Mouse (Mus musculus): ENCODE data around the gene Catsperz. TPM values are rescaled to one million over a fixed set of nuclear protein-coding genes. Genes with fewer than 3 reads are reported as not detected.

Gene Catsperz
- polyA plus RNA-seq, 1 experiment from 2014 or later, result 3.9 TPM

DNA sequence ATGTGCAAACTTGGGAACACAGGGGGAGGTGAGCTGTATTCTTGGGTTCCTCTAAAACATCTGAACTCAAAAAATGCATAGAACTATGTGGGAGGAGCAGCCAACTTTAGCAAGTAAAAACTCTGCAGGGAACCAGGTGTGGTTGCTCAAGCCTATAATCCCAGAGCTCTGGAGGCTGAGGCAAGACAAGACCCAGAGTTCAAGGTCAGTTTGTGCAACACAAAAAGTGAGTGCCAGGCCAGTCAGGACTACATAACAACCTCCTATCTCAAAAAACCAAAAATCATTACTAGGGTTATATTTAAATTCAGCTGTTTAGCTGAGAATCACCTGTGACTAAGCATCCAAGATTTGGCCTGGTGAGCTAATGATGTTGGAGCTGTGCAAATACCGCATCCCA, 6.8 kb upstream of the Catsperz start:
- Histone ChIP-seq H3K9me3 (replicated peaks; ENCODE audit: control insufficient read depth, low read length) (no peaks in the 10 kb centered on the region), H3K4me2 (ENCODE audit: low read depth, low read length) (no peak overlapping the region), H3K27ac (ENCODE audit: low read length) (no peak overlapping the region), H3K4me3 (ENCODE audit: low read length) (no peak overlapping the region), H3K4me1 (ENCODE audit: control insufficient read depth, insufficient read depth, low read length) (peaks cover 10% of the 10 kb centered on the region), H3K9ac (ENCODE audit: low read length) (no peak overlapping the region), H3K27me3 (ENCODE audit: control insufficient read depth, insufficient read depth, low read length) (peaks cover 63% of the 10 kb centered on the region), H3K36me3 (ENCODE audit: control insufficient read depth, insufficient read depth) (no peaks in the 10 kb centered on the region)
- 43% methylated on average over 1 of the region's 1 CpGs for WGBS
- no peak for ATAC-seq (replicated peaks; ENCODE audit: extremely low read depth, insufficient read depth, low FRiP score)

DNA sequence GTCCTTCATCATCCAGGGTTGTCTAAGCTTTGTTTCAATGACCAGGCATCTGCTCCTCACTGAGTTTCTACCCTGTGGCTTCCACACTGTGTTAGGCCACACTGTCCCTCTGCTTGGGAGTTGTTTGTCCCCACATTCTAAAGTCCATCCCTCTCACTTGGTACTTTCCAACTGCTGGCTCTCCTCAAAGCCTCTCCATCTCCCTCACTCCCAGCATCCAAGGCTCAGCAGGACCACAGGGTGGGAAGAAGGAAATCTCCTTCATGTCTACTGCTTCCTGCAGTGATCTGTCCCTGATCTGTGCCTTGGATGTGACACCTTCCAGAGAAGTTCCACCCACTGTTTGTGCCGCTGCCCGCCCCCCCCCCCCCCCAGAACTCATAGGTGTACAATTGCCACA, 5.8 kb upstream of the Catsperz start:
- Histone ChIP-seq H3K4me2 (ENCODE audit: low read depth, low read length) (no peak overlapping the region), H3K36me3 (ENCODE audit: control insufficient read depth, insufficient read depth) (no peaks in the 10 kb centered on the region), H3K9ac (ENCODE audit: low read length) (no peak overlapping the region), H3K9me3 (replicated peaks; ENCODE audit: control insufficient read depth, low read length) (no peaks in the 10 kb centered on the region), H3K27me3 (ENCODE audit: control insufficient read depth, insufficient read depth, low read length) (peaks cover 68% of the 10 kb centered on the region), H3K4me3 (ENCODE audit: low read length) (no peak overlapping the region), H3K27ac (ENCODE audit: low read length) (no peak overlapping the region), H3K4me1 (ENCODE audit: control insufficient read depth, insufficient read depth, low read length) (peaks cover 10% of the 10 kb centered on the region)
- 5% methylated on average over 2 of the region's 2 CpGs for WGBS
- ATAC-seq (replicated peaks; ENCODE audit: extremely low read depth, insufficient read depth, low FRiP score), result no peak

- Histone ChIP-seq H3K27ac (ENCODE audit: low read length) (no peak overlapping the region), H3K9me3 (replicated peaks; ENCODE audit: control insufficient read depth, low read length) (no peaks in the 10 kb centered on the region), H3K9ac (ENCODE audit: low read length) (no peak overlapping the region), H3K4me1 (ENCODE audit: control insufficient read depth, insufficient read depth, low read length) (peaks cover 6% of the 10 kb centered on the region; the same call in 1 of the 2 replicates), H3K36me3 (ENCODE audit: control insufficient read depth, insufficient read depth) (no peaks in the 10 kb centered on the region), H3K4me2 (ENCODE audit: low read depth, low read length) (no peak overlapping the region), H3K27me3 (ENCODE audit: control insufficient read depth, insufficient read depth, low read length) (peaks cover 59% of the 10 kb centered on the region), H3K4me3 (ENCODE audit: low read length) (no peak overlapping the region)
- ATAC-seq (replicated peaks; ENCODE audit: extremely low read depth, insufficient read depth, low FRiP score), result no peak
- 22% methylated on average over 9 of the region's 9 CpGs for WGBS
These were observed 2.9 kb upstream of the Catsperz start for GRCm38 (mm10) chr19:6928080-6928479.

- ATAC-seq (replicated peaks; ENCODE audit: extremely low read depth, insufficient read depth, low FRiP score), result no peak
- Histone ChIP-seq H3K4me3 (ENCODE audit: low read length) (peak overlapping the region; percentile 25), H3K27ac (ENCODE audit: low read length) (no peak overlapping the region), H3K4me2 (ENCODE audit: low read depth, low read length) (peak overlapping the region; percentile 52), H3K9me3 (replicated peaks; ENCODE audit: control insufficient read depth, low read length) (no peaks in the 10 kb centered on the region), H3K9ac (ENCODE audit: low read length) (peak overlapping the region; percentile 21), H3K36me3 (ENCODE audit: control insufficient read depth, insufficient read depth) (no peaks in the 10 kb centered on the region), H3K27me3 (ENCODE audit: control insufficient read depth, insufficient read depth, low read length) (peaks cover 45% of the 10 kb centered on the region), H3K4me1 (ENCODE audit: control insufficient read depth, insufficient read depth, low read length) (peaks cover 14% of the 10 kb centered on the region)
- 18% methylated on average over 26 of the region's 26 CpGs for WGBS
These were observed 1.5 kb upstream of the Catsperz start for GRCm38 (mm10) chr19:6926559-6927255.

GRCm38 (mm10) chr19:6925611-6926329, 590 bp upstream of the Catsperz start:
- no peaks in the 10 kb centered on the region for H3K9me3 ChIP-seq (replicated peaks; ENCODE audit: control insufficient read depth, low read length)
- H3K27me3 ChIP-seq (ENCODE audit: control insufficient read depth, insufficient read depth, low read length), result peaks cover 38% of the 10 kb centered on the region
- H3K27ac ChIP-seq (ENCODE audit: low read length), result no peak overlapping the region
- 19% methylated on average over 40 of the region's 40 CpGs for WGBS
- H3K4me1 ChIP-seq (ENCODE audit: control insufficient read depth, insufficient read depth, low read length), result peaks cover 15% of the 10 kb centered on the region
- H3K4me2 ChIP-seq (ENCODE audit: low read depth, low read length), result peak overlapping the region; percentile 39; the same call in 1 of the 2 replicates
- H3K4me3 ChIP-seq (ENCODE audit: low read length), result peak overlapping the region; percentile 5; the same call in 1 of the 2 replicates
- H3K9ac ChIP-seq (ENCODE audit: low read length), result no peak overlapping the region
- no peak for ATAC-seq (replicated peaks; ENCODE audit: extremely low read depth, insufficient read depth, low FRiP score)
- H3K36me3 ChIP-seq (ENCODE audit: control insufficient read depth, insufficient read depth), result no peaks in the 10 kb centered on the region

DNA sequence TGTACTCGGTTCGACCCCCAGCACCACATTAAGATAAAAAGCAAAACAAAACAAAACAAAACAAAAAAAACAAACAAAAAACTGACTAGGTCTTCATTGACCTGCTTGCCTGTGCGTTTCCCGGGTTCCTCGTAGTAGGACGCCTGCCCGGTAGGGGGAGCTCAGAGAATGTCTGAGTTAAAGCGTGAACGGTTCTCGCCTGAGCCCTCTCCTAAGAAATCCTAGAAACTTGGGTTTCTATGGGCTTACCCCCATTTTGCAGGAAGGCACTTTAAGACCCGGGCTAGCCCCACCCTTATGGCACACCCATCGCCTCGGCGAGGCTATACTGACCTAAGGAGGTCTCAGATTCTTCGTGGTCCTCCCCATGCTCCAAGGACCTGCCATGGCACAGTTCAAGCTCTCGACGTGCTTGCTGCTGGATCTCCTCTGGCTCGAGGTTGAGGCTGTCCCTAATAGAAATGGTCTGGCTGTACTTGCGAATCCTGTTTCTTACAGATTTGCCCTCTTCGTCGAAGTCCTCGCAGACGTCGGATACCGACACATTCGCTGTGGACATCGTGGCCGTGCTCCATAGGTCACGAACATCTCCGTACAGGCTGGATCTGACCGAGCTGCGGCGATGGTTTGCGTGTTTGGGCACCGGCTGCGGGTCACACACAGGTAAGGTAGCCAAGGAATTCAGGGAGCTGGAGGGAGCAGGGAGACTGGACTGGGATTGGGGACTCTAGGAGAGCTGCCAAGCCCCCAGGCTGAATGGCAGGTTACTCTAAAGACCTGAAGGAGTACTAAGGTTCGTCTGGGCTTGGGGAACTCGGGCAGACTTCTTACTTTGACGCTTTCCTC, 496 bp downstream of the Catsperz start:
- H3K4me2 ChIP-seq (ENCODE audit: low read depth, low read length), result peak overlapping the region; percentile 39
- peaks cover 35% of the 10 kb centered on the region for H3K27me3 ChIP-seq (ENCODE audit: control insufficient read depth, insufficient read depth, low read length)
- no peaks in the 10 kb centered on the region for H3K36me3 ChIP-seq (ENCODE audit: control insufficient read depth, insufficient read depth)
- no peaks in the 10 kb centered on the region for H3K9me3 ChIP-seq (replicated peaks; ENCODE audit: control insufficient read depth, low read length)
- no peak overlapping the region for H3K27ac ChIP-seq (ENCODE audit: low read length)
- peak overlapping the region; percentile 23 for H3K4me3 ChIP-seq (ENCODE audit: low read length)
- H3K4me1 ChIP-seq (ENCODE audit: control insufficient read depth, insufficient read depth, low read length), result peaks cover 26% of the 10 kb centered on the region
- ATAC-seq (replicated peaks; ENCODE audit: extremely low read depth, insufficient read depth, low FRiP score), result no peak
- 6% methylated on average over 39 of the region's 39 CpGs for WGBS
- peak overlapping the region; percentile 47 for H3K9ac ChIP-seq (ENCODE audit: low read length)

DNA sequence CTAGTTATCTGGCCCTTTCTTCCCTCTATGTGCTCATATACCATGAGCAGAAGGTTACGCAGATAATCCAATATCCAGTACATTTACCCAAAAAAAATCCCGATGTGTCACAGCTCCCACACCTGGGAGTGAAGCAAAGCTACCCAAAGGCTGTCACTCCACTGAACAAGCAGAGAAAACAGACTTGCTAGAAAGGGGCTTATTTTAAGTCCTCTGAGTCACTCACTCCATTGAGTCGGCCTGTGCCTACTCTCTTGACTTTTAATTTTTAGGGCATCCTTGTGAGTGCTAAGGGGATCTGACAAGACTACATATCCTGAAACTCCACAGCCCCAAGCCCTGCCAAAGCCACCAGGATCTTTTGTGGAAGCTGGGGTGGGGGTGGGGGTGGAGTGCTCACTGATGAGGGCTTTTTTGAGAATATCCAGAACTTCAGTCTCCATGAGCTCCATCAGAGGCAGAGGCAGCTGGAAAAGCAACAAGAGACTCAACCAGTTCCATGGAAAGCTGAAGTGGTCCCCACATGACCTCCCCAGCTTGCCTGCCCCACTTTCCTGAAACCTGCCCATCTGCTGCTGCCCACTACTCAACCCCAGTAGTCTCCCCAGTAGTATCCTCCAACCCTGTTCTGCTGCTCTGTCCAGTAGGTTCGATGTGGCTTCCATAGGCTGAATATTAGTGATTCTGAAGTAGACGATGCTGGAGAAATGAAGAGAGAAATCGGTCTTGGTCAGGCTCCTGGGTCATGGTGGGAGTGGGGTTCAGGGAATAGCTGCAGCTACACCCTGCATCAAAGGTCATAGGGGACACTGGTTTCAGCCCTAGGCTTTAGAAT, 2.1 kb downstream of the Catsperz start:
- Histone ChIP-seq H3K27me3 (ENCODE audit: control insufficient read depth, insufficient read depth, low read length) (peaks cover 30% of the 10 kb centered on the region), H3K27ac (ENCODE audit: low read length) (peak overlapping the region; percentile 91), H3K4me3 (ENCODE audit: low read length) (peak overlapping the region; percentile 63), H3K9me3 (replicated peaks; ENCODE audit: control insufficient read depth, low read length) (no peaks in the 10 kb centered on the region), H3K36me3 (ENCODE audit: control insufficient read depth, insufficient read depth) (peaks cover 8% of the 10 kb centered on the region; the same call in 1 of the 2 replicates), H3K4me2 (ENCODE audit: low read depth, low read length) (peak overlapping the region; percentile 84), H3K9ac (ENCODE audit: low read length) (peak overlapping the region; percentile 75), H3K4me1 (ENCODE audit: control insufficient read depth, insufficient read depth, low read length) (peaks cover 33% of the 10 kb centered on the region)
- ATAC-seq (replicated peaks; ENCODE audit: extremely low read depth, insufficient read depth, low FRiP score), result no peak
- WGBS, result 66% methylated on average over 6 of the region's 6 CpGs
